Mouse (Mus musculus): ENCODE results near the gene Haus8.
"Not testable (repeated sequence)": the region's sequence is repeated elsewhere in the genome, so short reads cannot be mapped to it uniquely, and the experiment has no call there.

DNA sequence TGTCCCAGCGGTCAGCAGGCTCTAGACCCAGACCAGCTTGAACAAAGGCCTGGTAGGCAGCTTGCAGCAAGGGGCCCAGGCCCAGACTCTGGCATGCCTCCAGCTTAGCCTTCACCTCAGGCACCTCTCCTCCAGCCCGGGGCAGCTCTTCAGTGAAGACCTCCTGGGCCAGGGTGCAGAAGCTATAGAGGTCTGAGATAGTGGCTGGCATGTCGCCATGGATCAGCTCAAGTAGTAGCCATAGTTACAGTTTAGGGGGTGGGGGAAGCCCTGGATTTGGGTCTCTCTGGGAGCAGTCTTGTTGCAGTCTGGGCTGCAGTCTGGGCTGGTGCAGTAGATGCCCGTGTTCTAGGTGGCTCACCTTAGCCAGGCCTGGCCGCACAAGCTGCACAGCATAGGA is 58.5 kb downstream of the Haus8 start:
- not testable (repeated sequence) for TF ChIP-seq ZC3H11A (IDR thresholded peaks at IDR 0.05; ENCODE audit: low read depth, low read length); MAFK (IDR thresholded peaks at IDR 0.05; ENCODE audit: insufficient replicate concordance, low read length); POLR2A (IDR thresholded peaks at IDR 0.05; ENCODE audit: low read depth, low read length); CTCF (conservative IDR thresholded peaks at IDR 0.05 in 1 of 2, IDR thresholded peaks at IDR 0.05 in 1 of 2; ENCODE audit: low read depth in 2 of 2, low read length in 2 of 2); TCF12 (IDR thresholded peaks at IDR 0.05; ENCODE audit: low read depth, low read length); RCOR1 (conservative IDR thresholded peaks at IDR 0.05; ENCODE audit: low read depth, low read length); KAT2A (IDR thresholded peaks at IDR 0.05; ENCODE audit: insufficient replicate concordance, low read length); MXI1 (IDR thresholded peaks at IDR 0.05; ENCODE audit: low read depth, low read length); UBTF (IDR thresholded peaks at IDR 0.05; ENCODE audit: low read depth, low read length); ZMIZ1 (IDR thresholded peaks at IDR 0.05; ENCODE audit: low read depth, low read length); EP300 (IDR thresholded peaks at IDR 0.05; ENCODE audit: low read length); E2F4 (IDR thresholded peaks at IDR 0.05; ENCODE audit: insufficient replicate concordance, low read depth, low read length)

Data from CH12.LX (cell line).